Comparison of ENCODE assay signal across 12 mouse cellular contexts in genomic region chr11:63175302-63175701, GRCm38 (mm10). TPM values are rescaled to one million over a fixed set of nuclear protein-coding genes. Genes with fewer than 3 reads are reported as not detected.
A peak's percentile ranks its signal among the peaks of the same experiment; 100 is the strongest.
DNase-seq lines count a peak whose midpoint lies in the region; ATAC-seq lines count a peak whose summit lies in the region.
"Had no signal": no experiment of that assay in that cellular context is flagged by ENCODE, and none has a peak within 500 bp of the region (broad histone marks: within the 10 kb centered on the region; RNA-seq: fewer than 3 reads in every experiment).

No protein-coding gene starts in this region.

- peak; percentile 36; the same call in 1 of the 2 replicates for ATAC-seq in intestine, embryonic 14.5 days (replicated peaks; ENCODE audit: low FRiP score, low TSS enrichment, low read depth)
- ATAC-seq: forebrain, embryonic 13.5 days had no signal

- no peak overlapping the region for H3K27ac ChIP-seq in intestine, embryonic 14.5 days (ENCODE audit: low read depth)
- H3K27ac ChIP-seq: forebrain, embryonic 13.5 days; stomach, embryonic 15.5 days had no signal

- peak; percentile 71 for DNase-seq in heart, adult 11 months
- no peak for DNase-seq in heart, adult 8-10 months (ENCODE audit: low spot score)
- peak; percentile 38 for DNase-seq in right cerebral cortex, postnatal 14 days
- DNase-seq in right cerebral cortex, postnatal 36 days (ENCODE audit: low spot score in 2 of 2): no peak
- DNase-seq in intestine, embryonic 14.5 days (ENCODE audit: low spot score): no peak
- peak; percentile 56 for DNase-seq in testis, postnatal 10 days (ENCODE audit: low spot score)
- no peak for DNase-seq in spleen, postnatal 4 days (ENCODE audit: low spot score in 2 of 2)
- DNase-seq in right cerebral cortex, postnatal 25 days: no peak
- DNase-seq: cerebellum, adult 9-11 months had no signal

- no peak overlapping the region for H3K9ac ChIP-seq in intestine, embryonic 14.5 days (ENCODE audit: low read length)
- H3K9ac ChIP-seq: forebrain, embryonic 13.5 days; stomach, embryonic 15.5 days had no signal

- H3K4me2 ChIP-seq in intestine, embryonic 14.5 days (ENCODE audit: low read length): no peak overlapping the region
- H3K4me2 ChIP-seq: forebrain, embryonic 13.5 days; stomach, embryonic 15.5 days had no signal

- no peak overlapping the region for H3K4me3 ChIP-seq in intestine, embryonic 14.5 days (ENCODE audit: low read depth, low read length)
- H3K4me3 ChIP-seq: forebrain, embryonic 13.5 days; stomach, embryonic 15.5 days had no signal

- H3K27me3 ChIP-seq in intestine, embryonic 14.5 days (replicated peaks; ENCODE audit: control insufficient read depth, insufficient read depth, low read length): no peaks in the 10 kb centered on the region
- H3K27me3 ChIP-seq: forebrain, embryonic 13.5 days; stomach, embryonic 15.5 days had no signal

- WGBS in intestine, embryonic 14.5 days: 32% methylated on average over 3 of the region's 3 CpGs

- H3K9me3 ChIP-seq in intestine, embryonic 14.5 days (ENCODE audit: control insufficient read depth, low read length): no peaks in the 10 kb centered on the region; the same call in 1 of the 2 replicates
- H3K9me3 ChIP-seq: forebrain, embryonic 13.5 days; stomach, embryonic 15.5 days had no signal

- no peaks in the 10 kb centered on the region for H3K4me1 ChIP-seq in intestine, embryonic 14.5 days (replicated peaks; ENCODE audit: control insufficient read depth, insufficient read depth, low read length)
- H3K4me1 ChIP-seq: forebrain, embryonic 13.5 days; stomach, embryonic 15.5 days had no signal

- H3K36me3 ChIP-seq in intestine, embryonic 14.5 days (ENCODE audit: control insufficient read depth, insufficient read depth, low read length): no peaks in the 10 kb centered on the region
- H3K36me3 ChIP-seq: stomach, embryonic 15.5 days had no signal

RNA-seq across cellular contexts. Expression of gene Pmp22, which starts 46.5 kb away (rescaled TPM):
- total RNA-seq in heart, adult 8-10 months (2022): 10 to 100 TPM; 31.6 to 43.0 (median 38.9) TPM
- 120 and 133 TPM in 2 replicates for polyA plus RNA-seq in intestine, embryonic 14.5 days (2014; fragmentation: Nextera tagmentation; extraction: Ambion mirVana)
- total RNA-seq: neutrophil, adult 5-6 weeks had no signal

Comparison
In these comparisons a context has a peak if more than half of its experiments do, and no peak if none do; other contexts are left out.
1. DNase-seq: peak in heart, adult 11 months (single experiment), right cerebral cortex, postnatal 14 days (single experiment) and testis, postnatal 10 days (single experiment); none in heart, adult 8-10 months (single experiment), right cerebral cortex, postnatal 36 days (0 of 2), intestine, embryonic 14.5 days (single experiment), spleen, postnatal 4 days (0 of 2) and right cerebral cortex, postnatal 25 days (single experiment).